Mouse (Mus musculus): ENCODE results near the gene Glud1. TPM values are rescaled to one million over a fixed set of nuclear protein-coding genes. Genes with fewer than 3 reads are reported as not detected.
"Not testable (repeated sequence)": the region's sequence is repeated elsewhere in the genome, so short reads cannot be mapped to it uniquely, and the experiment has no call there.

The Glud1 gene
- polyA plus RNA-seq, 1 experiment from 2014 or later, result 109 TPM

DNA sequence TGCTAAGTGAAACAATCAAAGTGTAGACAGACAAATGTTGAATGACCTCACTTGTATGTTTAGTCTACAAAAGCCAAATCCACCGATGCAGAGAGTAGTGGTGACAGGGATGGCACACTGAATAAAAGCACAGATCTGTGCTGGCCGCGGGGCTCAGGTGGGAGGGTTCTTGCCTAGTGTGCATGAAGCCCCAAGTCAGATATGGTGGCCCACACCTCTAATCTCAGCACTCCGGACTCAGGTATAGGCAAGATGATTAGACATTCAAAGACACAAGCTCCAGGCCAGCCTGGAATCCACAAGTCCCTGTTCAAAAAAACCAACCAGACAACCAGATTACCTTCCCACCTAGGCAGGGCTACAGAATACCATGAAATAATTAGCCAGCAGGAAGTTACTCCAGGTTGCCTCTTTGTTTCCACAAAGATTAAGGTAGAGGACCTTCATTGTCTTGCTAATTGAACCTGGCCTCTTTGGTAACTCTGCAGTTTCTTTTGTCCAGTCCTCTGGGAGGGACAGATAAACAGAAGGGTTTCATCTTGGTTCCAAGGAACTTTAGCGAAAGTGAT, 49.2 kb downstream of the Glud1 start:
- H3K27me3 ChIP-seq, result no peaks in the 10 kb centered on the region
- no peak overlapping the region for H3K4me3 ChIP-seq
- WGBS, result 60% methylated on average over 5 of the region's 5 CpGs
- H3K27ac ChIP-seq (replicated peaks), result no peak overlapping the region
- no peak overlapping the region for H3K9ac ChIP-seq
- no peak for ATAC-seq (ENCODE audit: low read depth)
- H3K36me3 ChIP-seq, result no peaks in the 10 kb centered on the region
- H3K4me1 ChIP-seq (replicated peaks), result peaks cover 14% of the 10 kb centered on the region
- no peak overlapping the region for H3K4me2 ChIP-seq
- H3K9me3 ChIP-seq, result no peaks in the 10 kb centered on the region

GRCm38 (mm10) chr14:34360251-34360650, 49.7 kb downstream of the Glud1 start:
- Histone ChIP-seq H3K4me1 (replicated peaks) (peaks cover 14% of the 10 kb centered on the region), H3K4me3 (no peak overlapping the region), H3K4me2 (no peak overlapping the region), H3K27ac (replicated peaks) (no peak overlapping the region), H3K27me3 (no peaks in the 10 kb centered on the region), H3K9ac (no peak overlapping the region), H3K36me3 (no peaks in the 10 kb centered on the region), H3K9me3 (no peaks in the 10 kb centered on the region)
- ATAC-seq (ENCODE audit: low read depth), result no peak
- 56% methylated on average over 6 of the region's 6 CpGs for WGBS

- WGBS, result 87% methylated on average over 4 of the region's 4 CpGs
These were observed 51.6 kb downstream of the Glud1 start for GRCm38 (mm10) chr14:34362135-34362534.

GRCm38 (mm10) chr14:34362726-34363445, 52.4 kb downstream of the Glud1 start:
- H3K4me3 ChIP-seq, result peak overlapping the region; percentile 46
- H3K27me3 ChIP-seq, result no peaks in the 10 kb centered on the region
- H3K9me3 ChIP-seq, result no peaks in the 10 kb centered on the region
- no peaks in the 10 kb centered on the region for H3K36me3 ChIP-seq
- H3K27ac ChIP-seq (replicated peaks), result no peak overlapping the region
- peak overlapping the region; percentile 75 for H3K9ac ChIP-seq
- peaks cover 14% of the 10 kb centered on the region for H3K4me1 ChIP-seq (replicated peaks)
- ATAC-seq (ENCODE audit: low read depth), result peak; percentile 70
- peak overlapping the region; percentile 89 for H3K4me2 ChIP-seq
- 35% methylated on average over 18 of the region's 18 CpGs for WGBS

More at GRCm38 (mm10) chr14:34362135-34362534, 51.6 kb downstream of the Glud1 start:
- Histone ChIP-seq H3K27ac (replicated peaks) (no peak overlapping the region), H3K9me3 (no peaks in the 10 kb centered on the region), H3K4me3 (no peak overlapping the region), H3K36me3 (no peaks in the 10 kb centered on the region), H3K9ac (no peak overlapping the region), H3K27me3 (no peaks in the 10 kb centered on the region), H3K4me2 (no peak overlapping the region), H3K4me1 (replicated peaks) (peaks cover 14% of the 10 kb centered on the region)
- no peak for ATAC-seq (ENCODE audit: low read depth)

DNA sequence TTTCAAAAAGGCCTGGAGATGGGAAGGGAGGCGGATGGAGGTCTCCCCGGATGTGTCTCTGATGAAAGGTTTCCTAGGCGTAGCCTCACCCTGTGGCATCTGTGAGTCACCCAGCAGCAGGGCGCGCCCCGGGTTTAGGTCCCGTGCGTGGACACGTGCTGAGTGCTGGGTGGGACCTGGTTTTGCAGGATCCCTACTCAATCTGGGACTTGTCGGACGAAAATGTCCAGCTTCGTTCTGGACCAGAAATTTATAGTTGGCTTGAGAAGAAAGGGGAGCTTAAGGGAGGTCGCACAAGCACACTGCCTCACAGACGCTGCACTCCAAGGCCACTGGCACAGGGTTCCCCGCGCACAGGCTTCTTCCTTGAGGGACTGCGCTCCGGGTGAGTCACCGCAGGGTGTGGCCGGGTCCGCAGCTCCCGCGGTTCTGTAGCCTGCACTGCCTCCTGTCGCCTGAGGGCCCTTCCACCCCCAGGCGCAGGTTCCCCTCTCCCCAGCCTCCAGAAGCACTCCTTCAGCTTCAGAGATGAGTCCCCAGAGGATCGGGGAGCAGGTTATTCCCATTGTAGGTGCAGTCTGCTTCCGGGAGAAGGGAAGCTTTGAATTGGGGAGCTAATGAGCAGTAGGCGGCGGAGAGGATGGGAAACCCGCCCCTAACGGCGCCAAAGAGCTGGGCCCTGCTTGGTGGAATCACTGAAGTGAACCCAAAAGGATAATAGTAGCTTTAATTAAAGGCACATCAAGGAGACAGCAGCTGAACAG, 53.1 kb downstream of the Glud1 start:
- WGBS, result 2% methylated on average over 32 of the region's 32 CpGs

GRCm38 (mm10) chr14:34364254-34365146, 54.0 kb downstream of the Glud1 start:
- WGBS, result 75% methylated on average over 15 of the region's 15 CpGs
- ATAC-seq (ENCODE audit: low read depth); H3K27ac ChIP-seq (replicated peaks): not testable (repeated sequence)

More for the DNA sequence above, 53.1 kb downstream of the Glud1 start:
- H3K27me3 ChIP-seq, result no peaks in the 10 kb centered on the region
- peak overlapping the region; percentile 89 for H3K4me2 ChIP-seq
- no peaks in the 10 kb centered on the region for H3K36me3 ChIP-seq
- peaks cover 14% of the 10 kb centered on the region for H3K4me1 ChIP-seq (replicated peaks)
- peak overlapping the region; percentile 75 for H3K9ac ChIP-seq
- peak overlapping the region; percentile 46 for H3K4me3 ChIP-seq
- peak overlapping the region; percentile 56; the same call in 1 of the 2 replicates for H3K27ac ChIP-seq (replicated peaks)
- ATAC-seq (ENCODE audit: low read depth), result peak; percentile 85
- H3K9me3 ChIP-seq, result no peaks in the 10 kb centered on the region

DNA sequence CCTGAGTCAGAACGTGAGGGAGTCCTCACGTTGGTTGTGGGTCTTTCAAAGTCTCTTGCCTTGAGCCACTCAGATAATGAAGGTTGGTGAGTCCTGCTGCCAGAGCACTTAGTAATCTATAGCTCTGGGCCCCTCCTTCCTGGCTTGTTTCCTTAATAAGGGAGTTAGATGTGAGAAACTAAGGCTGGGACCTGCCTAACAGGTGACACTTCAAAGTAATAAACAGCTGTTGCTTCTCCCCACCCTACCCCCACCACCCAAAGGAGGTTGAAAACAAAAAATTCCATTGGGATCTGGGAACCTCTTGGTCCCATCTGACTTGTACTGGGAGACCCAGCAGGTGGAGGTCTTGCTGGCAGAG, 54.6 kb downstream of the Glud1 start:
- no peak overlapping the region for H3K4me3 ChIP-seq
- no peaks in the 10 kb centered on the region for H3K36me3 ChIP-seq
- no peak overlapping the region for H3K9ac ChIP-seq
- ATAC-seq (ENCODE audit: low read depth), result no peak
- no peaks in the 10 kb centered on the region for H3K9me3 ChIP-seq
- no peaks in the 10 kb centered on the region for H3K27me3 ChIP-seq
- no peak overlapping the region for H3K27ac ChIP-seq (replicated peaks)
- H3K4me1 ChIP-seq (replicated peaks), result peaks cover 14% of the 10 kb centered on the region
- H3K4me2 ChIP-seq, result no peak overlapping the region
- WGBS, result 94% methylated on average over 2 of the region's 2 CpGs

More at GRCm38 (mm10) chr14:34364254-34365146, 54.0 kb downstream of the Glud1 start:
- H3K9me3 ChIP-seq, H3K36me3 ChIP-seq, H3K27me3 ChIP-seq: not testable (repeated sequence)
- Histone ChIP-seq H3K9ac (peak overlapping the region; percentile 75), H3K4me3 (peak overlapping the region; percentile 46), H3K4me1 (replicated peaks) (peaks cover 14% of the 10 kb centered on the region), H3K4me2 (peak overlapping the region; percentile 89)

DNA sequence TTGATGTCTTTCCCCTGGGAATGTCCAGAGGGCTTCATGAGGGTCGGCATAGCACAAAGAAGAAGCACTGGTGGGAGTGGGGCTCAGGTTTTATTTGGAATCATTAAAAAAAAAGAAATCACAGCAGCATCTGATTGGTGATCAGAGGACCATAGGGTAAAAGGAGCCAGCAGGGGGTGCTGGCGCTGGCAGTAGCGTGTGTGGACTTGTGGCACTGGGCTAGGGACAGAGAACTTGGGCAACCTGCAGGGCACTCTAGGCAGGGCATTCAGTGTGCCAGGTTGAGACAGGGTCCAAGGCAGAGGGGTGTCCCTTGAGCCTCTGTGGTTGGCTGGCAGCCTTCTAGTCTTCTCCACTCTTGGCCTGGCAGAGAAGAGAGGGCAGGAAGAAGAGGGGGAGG, 59.7 kb downstream of the Glud1 start:
- H3K9me3 ChIP-seq, result no peaks in the 10 kb centered on the region
- no peak overlapping the region for H3K27ac ChIP-seq (replicated peaks)
- no peak overlapping the region for H3K4me2 ChIP-seq
- H3K4me3 ChIP-seq, result no peak overlapping the region
- 64% methylated on average over 3 of the region's 3 CpGs for WGBS
- H3K36me3 ChIP-seq, result no peaks in the 10 kb centered on the region
- peaks cover 17% of the 10 kb centered on the region for H3K4me1 ChIP-seq (replicated peaks)
- no peak overlapping the region for H3K9ac ChIP-seq
- no peak for ATAC-seq (ENCODE audit: low read depth)
- no peaks in the 10 kb centered on the region for H3K27me3 ChIP-seq

GRCm38 (mm10) chr14:34370921-34371320, 60.4 kb downstream of the Glud1 start:
- no peaks in the 10 kb centered on the region for H3K27me3 ChIP-seq
- H3K27ac ChIP-seq (replicated peaks), result no peak overlapping the region
- no peak overlapping the region for H3K9ac ChIP-seq
- peaks cover 17% of the 10 kb centered on the region for H3K4me1 ChIP-seq (replicated peaks)
- H3K9me3 ChIP-seq, result no peaks in the 10 kb centered on the region
- no peak overlapping the region for H3K4me2 ChIP-seq
- H3K36me3 ChIP-seq, result no peaks in the 10 kb centered on the region
- no peak for ATAC-seq (ENCODE audit: low read depth)
- no peak overlapping the region for H3K4me3 ChIP-seq
- WGBS, result 88% methylated on average over 3 of the region's 3 CpGs

DNA sequence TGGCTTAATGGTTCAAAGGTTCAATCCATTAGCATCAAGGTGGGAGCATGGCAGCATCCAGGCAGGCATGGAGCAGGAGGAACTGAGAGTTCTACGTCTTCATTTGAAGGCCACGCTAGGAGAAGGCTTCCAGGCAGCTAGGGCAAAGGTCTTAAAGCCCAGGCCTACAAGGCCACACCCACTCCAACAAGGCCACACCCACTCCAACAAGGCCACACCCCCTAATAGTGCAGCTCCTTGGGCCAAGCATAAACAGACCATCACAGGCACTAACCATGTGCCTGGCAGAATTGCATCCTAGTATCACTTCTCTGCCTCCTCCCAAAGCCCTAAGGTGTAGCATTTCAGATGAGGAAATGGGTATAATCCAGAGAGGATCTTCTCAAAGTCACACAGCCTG, 61.2 kb downstream of the Glud1 start:
- Histone ChIP-seq H3K4me1 (replicated peaks) (peaks cover 17% of the 10 kb centered on the region), H3K36me3 (no peaks in the 10 kb centered on the region), H3K27ac (replicated peaks) (no peak overlapping the region), H3K27me3 (no peaks in the 10 kb centered on the region), H3K4me3 (0 out of 2 replicates have a peak overlapping the region, but pooled peaks have one; percentile 31), H3K4me2 (peak overlapping the region; percentile 46), H3K9ac (no peak overlapping the region), H3K9me3 (no peaks in the 10 kb centered on the region)
- 78% methylated on average over 2 of the region's 2 CpGs for WGBS
- no peak for ATAC-seq (ENCODE audit: low read depth)

DNA sequence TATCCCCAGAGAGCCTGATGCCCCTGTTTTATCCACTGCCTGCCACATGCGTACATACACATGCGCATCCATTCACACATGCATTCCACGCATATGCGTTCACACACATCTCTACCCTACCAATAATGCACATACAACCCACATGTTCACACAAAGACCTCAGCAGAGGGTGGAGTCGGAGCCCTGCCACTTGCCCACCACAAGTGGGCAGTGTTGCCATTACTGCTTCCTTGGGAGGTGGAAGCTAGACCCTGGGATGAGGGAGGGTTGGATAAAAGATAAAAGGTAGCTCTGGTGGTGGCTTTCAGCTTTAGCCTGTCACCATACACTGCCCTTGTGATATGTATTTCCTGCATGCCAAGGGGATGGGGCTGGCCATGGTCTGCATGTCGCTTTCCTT, 62.1 kb downstream of the Glud1 start:
- H3K4me2 ChIP-seq, result peak overlapping the region; percentile 46
- peaks cover 17% of the 10 kb centered on the region for H3K4me1 ChIP-seq (replicated peaks)
- H3K9ac ChIP-seq, result peak overlapping the region; percentile 60; the same call in 1 of the 2 replicates
- WGBS, result 82% methylated on average over 6 of the region's 6 CpGs
- H3K27ac ChIP-seq (replicated peaks), result no peak overlapping the region
- no peaks in the 10 kb centered on the region for H3K9me3 ChIP-seq
- ATAC-seq (ENCODE audit: low read depth), result no peak
- H3K27me3 ChIP-seq, result no peaks in the 10 kb centered on the region
- H3K4me3 ChIP-seq, result peak overlapping the region; percentile 31
- H3K36me3 ChIP-seq, result no peaks in the 10 kb centered on the region
